Mouse (Mus musculus) limb, embryonic 14.5 days (tissue): ENCODE results near the gene Txndc9. TPM values are rescaled to one million over a fixed set of nuclear protein-coding genes. Genes with fewer than 3 reads are reported as not detected.

ENCODE experiments used
- ATAC-seq: fragments of 200-750 bp; cut with Nextera tagmentation; 2 replicates; pipeline ENCODE4 v1.8.0; 2017; ENCODE audit warnings: low read depth, moderate number of reproducible peaks, moderate TSS enrichment; ENCODE audit not compliant: low FRiP score
- DNase-seq: peaks from one replicate; pipeline ENCODE4 v3.0.0-alpha.2; 2015; ENCODE audit warnings: low spot score
- H3K27ac ChIP-seq: fragments of 300-500 bp; sonication (generic); replicated peaks from 2 replicates; pipeline ENCODE4 v1.5.1; 2014; ENCODE audit warnings: low read depth, mild to moderate bottlenecking, low read length, moderate library complexity, mixed read lengths
- H3K27me3 ChIP-seq: fragments of 300-500 bp; sonication (generic); 2 replicates; pipeline ENCODE4 v1.6.1; 2014; ENCODE audit warnings: low read length, mixed read lengths; ENCODE audit not compliant: control insufficient read depth, insufficient read depth
- H3K36me3 ChIP-seq: fragments of 300-500 bp; sonication (generic); 2 replicates; pipeline ENCODE4 v1.6.1; 2014; ENCODE audit warnings: mild to moderate bottlenecking, low read length, moderate library complexity, mixed read lengths; ENCODE audit not compliant: control insufficient read depth, insufficient read depth
- H3K4me1 ChIP-seq: fragments of 300-500 bp; sonication (generic); 2 replicates; pipeline ENCODE4 v1.6.1; 2014; ENCODE audit warnings: antibody characterized with exemption, low read length, mixed read lengths; ENCODE audit not compliant: control insufficient read depth, insufficient read depth
- H3K4me2 ChIP-seq: fragments of 300-500 bp; sonication (generic); replicated peaks from 2 replicates; pipeline ENCODE4 v1.6.1; 2014; ENCODE audit warnings: low read depth, mild to moderate bottlenecking, low read length, moderate library complexity; ENCODE audit not compliant: severe bottlenecking
- H3K4me3 ChIP-seq: fragments of 300-500 bp; sonication (generic); replicated peaks from 2 replicates; pipeline ENCODE4 v1.5.1; 2014; ENCODE audit warnings: low read length
- H3K9ac ChIP-seq: fragments of 300-500 bp; sonication (generic); 2 replicates; pipeline ENCODE4 v1.6.1; 2014; ENCODE audit warnings: mild to moderate bottlenecking, low read depth, low read length, moderate library complexity; ENCODE audit not compliant: severe bottlenecking
- H3K9me3 ChIP-seq: fragments of 300-500 bp; sonication (generic); 2 replicates; pipeline ENCODE4 v1.6.1; 2016; ENCODE audit warnings: low read length; ENCODE audit not compliant: control insufficient read depth
- POLR2A ChIP-seq: fragments of 200-500 bp; IDR thresholded peaks from 2 replicates; pipeline ENCODE4 v1.8.0; 2012; ENCODE audit warnings: inconsistent platforms, mild to moderate bottlenecking, moderate library complexity, borderline replicate concordance; ENCODE audit not compliant: insufficient read depth, insufficient read length; ENCODE audit errors: extremely low read depth
- WGBS: fragments of 180-500 bp; shearing (Covaris S2); extraction: QIAGEN DNeasy Blood & Tissue Kit; methylation state at CpG from one replicate; pipeline ENCODE4 v1.1.7; 2014; 5-methylcytosine and 5-hydroxymethylcytosine counted together
- polyA plus RNA-seq, 2 experiments: library from polyadenylated mRNA; depleted of rRNA in 1 of 2; stranded (reverse) in 1 of 2; unstranded in 1 of 2; fragments of >200 nt; fragmentation: Nextera tagmentation in 1 of 2; extraction: Ambion mirVana in 1 of 2; gene quantifications; 2 replicates each; pipeline versions ENCODE4 v1.2.1 to v1.2.3; 2012 to 2014

The Txndc9 gene
- polyA plus RNA-seq, 2 experiments: 57.8 to 141 TPM

- no peak overlapping the region for H3K9ac ChIP-seq
- no peaks in the 10 kb centered on the region for H3K36me3 ChIP-seq
- H3K4me2 ChIP-seq: no peak overlapping the region
- no peak for TF ChIP-seq POLR2A
- H3K4me1 ChIP-seq: peaks cover 4% of the 10 kb centered on the region; the same call in 1 of the 2 replicates
- H3K4me3 ChIP-seq: no peak overlapping the region
- no peak overlapping the region for H3K27ac ChIP-seq
- no peaks in the 10 kb centered on the region for H3K27me3 ChIP-seq
- ATAC-seq (no peak), DNase-seq (no peak)
- WGBS: 26% methylated on average over 3 of the region's 3 CpGs
- H3K9me3 ChIP-seq: no peaks in the 10 kb centered on the region
These were observed 40.8 kb downstream of the Txndc9 start for GRCm38 (mm10) chr1:37956690-37957431.

DNA sequence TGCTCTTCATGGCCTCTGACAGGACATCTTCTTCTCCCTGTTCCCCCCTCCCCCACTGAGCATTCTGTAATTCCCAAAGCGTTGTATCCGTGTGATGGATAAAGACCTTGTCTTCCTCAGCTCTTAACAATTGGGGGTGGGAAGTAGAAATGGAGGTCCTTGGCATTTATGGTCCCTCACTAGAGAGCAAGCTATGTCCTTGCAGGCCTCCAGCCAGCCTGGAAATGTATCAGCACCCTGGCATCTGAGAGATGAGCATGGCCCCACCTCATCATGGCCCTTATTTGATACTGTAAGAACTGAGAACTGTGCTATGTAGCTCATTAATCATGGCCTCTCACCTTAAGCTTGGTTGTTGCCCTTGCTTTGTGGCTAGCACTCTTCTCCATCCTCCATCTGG lies 42.4 kb downstream of the Txndc9 start:
- DNase-seq (no peak), ATAC-seq (no peak)
- H3K4me1 ChIP-seq: peaks cover 4% of the 10 kb centered on the region; the same call in 1 of the 2 replicates
- H3K9me3 ChIP-seq: no peaks in the 10 kb centered on the region
- WGBS: 98% methylated on average over 2 of the region's 2 CpGs
- no peak overlapping the region for H3K9ac ChIP-seq
- no peak for TF ChIP-seq POLR2A
- H3K4me2 ChIP-seq: no peak overlapping the region
- no peak overlapping the region for H3K4me3 ChIP-seq
- no peaks in the 10 kb centered on the region for H3K36me3 ChIP-seq
- H3K27me3 ChIP-seq: no peaks in the 10 kb centered on the region
- H3K27ac ChIP-seq: no peak overlapping the region

GRCm38 (mm10) chr1:37954786-37955185 lies 42.9 kb downstream of the Txndc9 start:
- H3K9ac ChIP-seq: no peak overlapping the region
- DNase-seq: no peak
- no peak overlapping the region for H3K4me3 ChIP-seq
- H3K27me3 ChIP-seq: no peaks in the 10 kb centered on the region
- H3K4me2 ChIP-seq: no peak overlapping the region
- no peak for TF ChIP-seq POLR2A
- no peak for ATAC-seq
- H3K27ac ChIP-seq: no peak overlapping the region
- H3K36me3 ChIP-seq: no peaks in the 10 kb centered on the region
- H3K4me1 ChIP-seq: peaks cover 4% of the 10 kb centered on the region; the same call in 1 of the 2 replicates
- WGBS: 78% methylated on average over 7 of the region's 7 CpGs
- no peaks in the 10 kb centered on the region for H3K9me3 ChIP-seq

DNA sequence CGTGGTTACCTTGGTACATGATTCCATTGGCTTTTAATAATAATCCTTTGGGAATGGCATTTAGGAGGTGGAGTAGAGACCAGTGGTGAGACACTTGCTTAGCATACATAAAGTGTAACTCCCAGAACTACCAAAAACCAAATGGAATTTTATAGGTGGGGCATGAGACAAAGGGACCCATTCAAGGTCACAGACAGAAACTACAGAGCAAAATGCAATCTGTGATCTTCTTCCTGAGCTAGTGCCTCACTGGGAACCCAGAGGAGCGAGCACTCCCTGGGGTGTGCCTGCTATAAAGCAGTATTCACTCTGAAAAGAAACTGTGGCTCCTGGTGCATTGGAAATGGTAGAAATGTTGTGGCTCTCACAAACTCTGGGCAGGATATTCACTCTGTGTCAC lies 48.8 kb downstream of the Txndc9 start:
- H3K9me3 ChIP-seq: no peaks in the 10 kb centered on the region
- no peaks in the 10 kb centered on the region for H3K36me3 ChIP-seq
- DNase-seq (no peak), ATAC-seq (no peak)
- no peak overlapping the region for H3K27ac ChIP-seq
- no peak overlapping the region for H3K4me3 ChIP-seq
- TF ChIP-seq POLR2A: no peak
- no peaks in the 10 kb centered on the region for H3K4me1 ChIP-seq
- 76% methylated on average over 2 of the region's 2 CpGs for WGBS
- no peak overlapping the region for H3K4me2 ChIP-seq
- H3K27me3 ChIP-seq: no peaks in the 10 kb centered on the region
- H3K9ac ChIP-seq: no peak overlapping the region

Other genes with a start within 250 kb of the Txndc9 start
- gene Tsga10, start 131.5 kb downstream of the Txndc9 start, polyA plus RNA-seq (2012; rRNA removed): 5.1 and 6.1 TPM in 2 replicates
- 4.9 and 5.2 TPM in 2 replicates for gene Tsga10, start 131.5 kb downstream of the Txndc9 start, polyA plus RNA-seq (2014; fragmentation: Nextera tagmentation; extraction: Ambion mirVana)
- 4.8 and 6.4 TPM in 2 replicates for gene Lipt1, start 126.2 kb downstream of the Txndc9 start, polyA plus RNA-seq (2012; rRNA removed)
- 8.8 and 9.5 TPM in 2 replicates for gene Lipt1, start 126.2 kb downstream of the Txndc9 start, polyA plus RNA-seq (2014; fragmentation: Nextera tagmentation; extraction: Ambion mirVana)
- 22.1 and 30.5 TPM in 2 replicates for gene Mitd1, start 107.5 kb downstream of the Txndc9 start, polyA plus RNA-seq (2012; rRNA removed)
- 26.8 and 27.6 TPM in 2 replicates for gene Mitd1, start 107.5 kb downstream of the Txndc9 start, polyA plus RNA-seq (2014; fragmentation: Nextera tagmentation; extraction: Ambion mirVana)
- gene Mrpl30, start 107.4 kb downstream of the Txndc9 start, polyA plus RNA-seq (2012; rRNA removed): 85.0 and 124 TPM in 2 replicates
- 270 and 275 TPM in 2 replicates for gene Mrpl30, start 107.4 kb downstream of the Txndc9 start, polyA plus RNA-seq (2014; fragmentation: Nextera tagmentation; extraction: Ambion mirVana)
- not detected in 2 replicates for gene Lyg2, start 81.4 kb downstream of the Txndc9 start, polyA plus RNA-seq (2012; rRNA removed)
- gene Lyg2, start 81.4 kb downstream of the Txndc9 start, polyA plus RNA-seq (2014; fragmentation: Nextera tagmentation; extraction: Ambion mirVana): not detected in 2 replicates
- not detected in 2 replicates for gene Lyg1, start 40.1 kb downstream of the Txndc9 start, polyA plus RNA-seq (2012; rRNA removed)
- gene Lyg1, start 40.1 kb downstream of the Txndc9 start, polyA plus RNA-seq (2014; fragmentation: Nextera tagmentation; extraction: Ambion mirVana): not detected in 2 replicates
- gene Eif5b, start 117 bp upstream of the Txndc9 start, polyA plus RNA-seq (2012; rRNA removed): 24.7 and 35.3 TPM in 2 replicates
- gene Eif5b, start 117 bp upstream of the Txndc9 start, polyA plus RNA-seq (2014; fragmentation: Nextera tagmentation; extraction: Ambion mirVana): 28.2 and 28.3 TPM in 2 replicates
- gene Rev1, start 131.9 kb upstream of the Txndc9 start, polyA plus RNA-seq (2012; rRNA removed): 26.1 and 29.9 TPM in 2 replicates
- gene Rev1, start 131.9 kb upstream of the Txndc9 start, polyA plus RNA-seq (2014; fragmentation: Nextera tagmentation; extraction: Ambion mirVana): 23.4 and 30.7 TPM in 2 replicates